Mouse (Mus musculus): Measurements from ENCODE around the gene Hoxa10. TPM values are rescaled to one million over a fixed set of nuclear protein-coding genes. Genes with fewer than 3 reads are reported as not detected.

Gene Hoxa10
- total RNA-seq (2021): 1 to 10 TPM in 1 of 2 experiments, under 1 TPM in 1; 0.42 to 1.5 TPM
- long read RNA-seq, experiment 1: 0 reads
- long read RNA-seq, experiment 2, partial matches to known transcripts: 0 of 8 reads
- long read RNA-seq, experiment 2, other reads (novel, unspliced or antisense): 2 of 8 reads

DNA sequence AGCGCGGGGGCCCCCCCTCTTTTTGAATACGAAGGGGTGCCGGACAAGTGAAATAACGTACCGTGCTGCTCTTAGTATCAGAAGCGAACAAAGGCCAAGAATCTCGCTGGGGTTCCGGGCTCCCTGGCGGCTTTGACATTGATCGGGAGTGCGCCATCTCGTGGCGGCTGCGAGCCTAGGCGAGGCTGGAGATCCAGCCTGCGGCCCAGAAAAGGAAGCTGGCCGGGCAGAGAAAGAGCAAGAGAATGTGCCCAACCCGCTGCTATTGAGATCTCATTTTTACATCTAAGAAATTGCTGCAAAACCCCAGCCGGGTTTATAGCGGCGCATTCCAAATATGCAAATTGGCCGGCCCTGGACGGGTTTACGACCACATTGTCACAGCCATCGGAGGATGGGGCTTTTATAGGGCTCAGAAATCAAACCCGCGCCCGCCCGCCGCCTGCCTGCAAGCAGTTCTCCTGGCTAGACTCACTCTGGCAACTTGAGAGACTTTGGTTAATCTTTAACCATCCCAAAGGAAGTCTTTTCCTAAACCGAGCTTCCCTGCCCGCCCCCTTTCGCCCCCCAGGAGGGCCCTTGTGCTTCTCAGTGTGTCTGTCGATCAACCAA lies at the start of gene Hoxa10:
TSS of gene Hoxa10 (minus strand) at position 466 of the 612 bp plus-strand sequence.
- peak; percentile 88 for DNase-seq

DNA sequence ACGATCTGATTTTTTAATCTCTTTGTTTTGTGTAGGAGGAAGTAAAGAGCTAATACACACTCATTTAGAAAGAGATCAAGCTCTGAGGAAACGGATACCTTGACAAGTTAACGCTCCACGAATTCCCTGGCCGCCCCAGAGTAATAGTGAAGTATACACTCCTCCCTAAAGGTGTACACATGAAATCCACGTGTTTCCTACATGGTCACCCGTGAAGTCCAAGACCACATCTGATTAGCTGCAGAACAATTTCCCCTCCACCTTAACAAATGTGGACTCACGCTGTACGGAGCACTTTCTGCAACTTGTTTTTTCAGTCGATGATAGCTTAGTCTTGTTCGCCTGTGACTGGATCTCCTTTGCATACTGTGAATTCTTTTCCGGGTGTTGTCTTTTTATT lies 49.5 kb upstream of the Hoxa10 start:
- no peak for DNase-seq

DNA sequence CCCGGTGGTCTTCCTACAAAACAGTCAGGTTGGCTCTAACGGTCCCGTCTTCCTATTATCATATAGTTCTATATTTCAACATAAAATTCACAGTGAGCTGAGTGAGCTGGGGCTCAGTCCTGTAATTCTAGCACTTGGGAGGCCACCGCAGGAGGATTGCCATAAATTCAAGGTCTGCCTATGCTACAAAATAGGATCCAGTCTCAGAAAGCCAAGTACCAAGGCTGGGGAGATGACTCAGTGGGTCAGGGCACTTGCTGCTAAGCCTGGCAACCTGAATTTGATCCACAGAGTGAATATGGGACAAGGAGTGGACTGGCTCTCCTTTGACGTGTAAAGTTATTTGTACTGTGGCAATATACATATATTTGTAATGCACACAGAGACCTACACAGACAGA lies 43.2 kb upstream of the Hoxa10 start:
- DNase-seq: peak; percentile 42

DNA sequence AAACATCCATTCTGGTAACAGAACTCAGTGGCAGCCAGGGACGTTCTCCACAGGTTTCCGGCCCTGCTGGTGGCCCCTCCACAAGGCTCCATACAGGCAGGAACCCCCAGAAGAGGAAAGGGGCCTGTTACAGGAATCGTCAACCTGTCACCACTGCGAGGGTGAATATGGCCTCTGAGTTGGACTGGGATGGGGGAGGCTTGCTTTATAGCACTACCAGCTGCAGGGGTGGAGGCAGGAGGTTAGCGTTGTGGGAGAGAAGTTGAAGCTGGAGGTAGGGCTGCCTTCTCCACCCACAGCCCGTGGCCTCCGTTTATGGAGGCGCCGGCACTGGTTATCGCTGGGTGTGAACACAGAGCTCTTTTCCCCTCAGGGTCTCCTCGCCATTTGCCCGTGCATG lies 40.4 kb upstream of the Hoxa10 start:
- no peak for DNase-seq

DNA sequence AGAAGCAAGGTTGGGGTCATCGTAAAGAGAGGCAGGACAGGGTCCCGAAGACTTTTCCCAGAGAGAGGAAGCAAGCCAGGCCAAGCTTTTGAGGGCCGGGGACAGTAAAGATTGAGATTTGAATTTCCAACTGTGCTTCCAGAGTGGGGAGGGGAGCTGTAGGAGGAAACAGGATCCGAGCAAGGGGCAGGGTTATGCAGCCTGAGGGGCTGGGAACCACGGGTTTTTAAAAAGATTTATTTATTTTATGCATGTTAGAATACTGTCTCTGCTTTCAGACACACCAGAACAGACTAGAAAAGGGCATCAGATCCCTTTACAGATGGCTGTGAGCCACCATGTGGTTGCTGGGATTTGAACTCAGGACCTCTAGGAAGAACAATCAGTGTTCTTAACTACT lies 36.3 kb upstream of the Hoxa10 start:
- DNase-seq: no peak

DNA sequence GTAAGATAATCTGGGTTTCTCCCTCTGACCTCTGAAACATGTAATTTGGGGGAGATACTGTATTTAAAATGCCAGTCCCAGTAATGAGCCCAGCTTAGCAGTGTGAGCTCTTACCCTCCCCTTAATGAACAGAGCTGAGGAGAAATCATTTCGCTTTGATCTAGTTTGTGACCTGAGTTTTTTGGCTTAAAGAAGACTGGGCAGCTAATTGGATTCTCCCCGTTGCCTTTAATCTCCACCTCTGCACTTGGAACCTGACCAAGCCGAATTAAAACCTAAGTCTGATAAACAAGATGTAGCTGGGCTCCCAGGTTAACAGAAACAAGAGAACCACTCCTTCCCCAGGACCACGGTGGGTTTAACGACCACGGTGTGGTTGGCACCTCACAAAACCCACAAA lies 35.7 kb upstream of the Hoxa10 start:
- DNase-seq: no peak

DNA sequence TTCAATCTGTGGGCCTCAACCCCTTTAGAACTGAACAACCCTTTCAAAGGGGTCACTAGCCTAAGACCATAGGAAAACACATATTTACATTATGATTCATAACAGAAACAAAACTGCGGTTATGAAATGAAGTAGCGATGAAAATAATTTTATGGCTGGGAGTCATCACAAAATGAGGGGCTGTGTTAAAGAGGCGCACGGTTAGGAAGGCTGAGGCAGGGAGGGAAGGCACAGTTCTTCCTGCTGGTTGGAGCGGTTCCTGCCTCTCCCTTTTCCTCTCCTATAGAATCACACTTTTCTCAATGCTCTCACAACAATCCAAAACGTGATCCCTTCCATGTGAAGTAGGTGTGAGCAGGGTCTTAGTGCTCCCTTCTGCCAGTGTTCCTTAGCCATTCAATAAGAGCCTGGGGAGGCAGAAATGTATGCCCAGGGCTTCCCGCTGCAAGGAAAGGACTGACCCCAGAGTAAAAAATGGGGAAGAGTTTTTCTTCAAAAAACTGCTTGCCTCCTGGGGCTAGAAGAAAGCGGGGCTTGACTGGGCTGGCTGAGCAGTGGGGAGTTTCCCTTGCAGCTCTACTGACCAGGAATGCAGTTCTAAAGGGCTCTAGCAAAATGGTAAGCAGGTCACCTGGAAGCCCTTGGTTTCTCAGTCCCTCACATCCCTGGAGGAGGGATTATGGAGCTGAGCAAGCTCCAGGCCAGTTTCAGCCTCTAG lies 35.1 kb upstream of the Hoxa10 start:
- no peak for DNase-seq

DNA sequence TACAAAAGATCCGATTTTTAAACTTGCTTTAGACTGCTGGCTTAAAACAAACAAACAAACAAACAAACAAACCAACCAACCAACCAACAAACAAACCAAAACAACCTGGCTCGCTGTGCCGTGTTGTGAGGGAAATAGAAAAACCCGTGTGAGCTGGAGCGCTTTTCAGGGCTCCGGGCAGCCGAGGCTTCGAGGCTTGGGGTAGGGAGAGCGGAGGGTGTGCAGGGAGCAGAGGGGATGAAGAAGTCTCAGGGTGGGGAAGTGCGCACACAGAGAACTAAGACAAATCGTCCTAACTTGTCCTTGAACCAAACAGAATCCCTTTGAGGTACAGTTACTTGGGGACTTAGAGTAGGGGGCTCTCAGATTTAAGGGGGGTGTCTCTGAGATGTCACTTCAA lies 33.9 kb upstream of the Hoxa10 start:
- DNase-seq: no peak

DNA sequence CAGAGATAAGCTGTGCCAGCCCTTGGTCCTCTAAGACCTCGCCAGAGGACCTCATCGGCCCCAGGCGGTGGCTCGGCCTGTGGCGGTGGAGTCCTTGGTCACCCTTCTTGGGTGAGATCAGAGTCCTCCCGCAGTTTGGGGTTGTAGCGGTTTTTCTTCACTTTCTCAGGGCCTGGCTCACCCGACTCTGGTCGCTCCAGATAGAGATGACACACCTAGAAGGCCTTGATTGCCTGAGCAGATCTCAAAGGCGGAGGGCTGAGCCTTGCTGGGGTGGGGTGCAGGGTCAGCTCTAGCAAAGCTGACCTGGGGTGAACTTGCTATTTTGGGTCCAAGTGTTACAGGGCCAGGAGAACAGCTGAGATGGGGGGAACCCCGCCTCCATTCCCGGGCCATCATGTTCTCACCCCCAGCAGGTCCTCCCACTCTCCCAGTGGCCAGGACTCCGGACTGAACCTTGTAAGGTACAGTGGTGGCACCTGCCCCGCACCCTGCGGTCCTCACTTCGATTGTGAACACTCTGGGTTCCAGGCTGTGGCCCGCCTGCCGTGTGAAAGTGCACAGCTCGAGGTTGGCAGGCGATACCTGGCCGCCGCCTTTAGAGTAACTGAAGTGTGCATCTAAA lies 33.1 kb upstream of the Hoxa10 start:
- no peak for DNase-seq

DNA sequence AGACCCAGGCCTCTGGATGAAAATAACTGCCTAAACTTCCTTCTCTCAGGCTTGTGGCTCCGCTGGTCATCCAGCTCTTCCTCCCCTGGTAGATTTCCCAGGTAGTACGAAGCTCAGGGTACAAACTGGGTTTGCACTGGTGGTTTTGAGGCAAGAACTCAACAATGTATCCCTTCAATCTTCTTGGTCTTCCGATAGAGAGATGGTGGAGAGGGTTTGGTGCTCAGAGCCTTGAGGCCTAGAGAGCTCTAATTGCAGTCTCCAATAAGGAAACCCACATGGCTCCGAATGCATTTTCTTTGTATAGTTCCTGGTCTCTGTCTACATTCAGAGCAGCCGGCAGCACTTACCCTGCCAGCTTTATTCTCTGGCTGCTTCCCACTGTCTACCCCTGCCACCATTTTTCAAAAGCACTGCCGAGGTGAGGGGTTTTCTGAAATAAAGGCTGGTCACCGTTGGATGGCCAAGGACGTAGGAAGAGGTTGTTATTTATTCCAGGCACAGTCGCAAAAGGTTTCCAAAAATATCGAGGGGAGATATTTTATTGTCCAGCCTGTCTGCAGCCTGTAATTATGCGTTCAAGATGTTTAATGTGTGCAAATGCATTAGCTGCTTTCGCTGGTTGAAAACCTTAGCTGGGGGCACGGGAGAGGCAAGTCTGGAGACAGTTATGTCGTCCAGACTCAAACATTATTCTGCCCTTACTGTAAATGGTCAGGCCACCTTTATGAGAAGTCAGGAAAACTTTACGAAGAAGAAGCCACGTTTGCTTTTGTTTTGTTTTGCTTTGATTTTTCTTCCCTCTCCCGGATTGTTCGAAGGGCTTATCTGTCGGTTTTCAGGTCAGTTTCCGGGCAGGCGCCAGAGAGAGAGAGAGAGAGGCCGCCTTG lies 32.4 kb upstream of the Hoxa10 start:
- DNase-seq: no peak

DNA sequence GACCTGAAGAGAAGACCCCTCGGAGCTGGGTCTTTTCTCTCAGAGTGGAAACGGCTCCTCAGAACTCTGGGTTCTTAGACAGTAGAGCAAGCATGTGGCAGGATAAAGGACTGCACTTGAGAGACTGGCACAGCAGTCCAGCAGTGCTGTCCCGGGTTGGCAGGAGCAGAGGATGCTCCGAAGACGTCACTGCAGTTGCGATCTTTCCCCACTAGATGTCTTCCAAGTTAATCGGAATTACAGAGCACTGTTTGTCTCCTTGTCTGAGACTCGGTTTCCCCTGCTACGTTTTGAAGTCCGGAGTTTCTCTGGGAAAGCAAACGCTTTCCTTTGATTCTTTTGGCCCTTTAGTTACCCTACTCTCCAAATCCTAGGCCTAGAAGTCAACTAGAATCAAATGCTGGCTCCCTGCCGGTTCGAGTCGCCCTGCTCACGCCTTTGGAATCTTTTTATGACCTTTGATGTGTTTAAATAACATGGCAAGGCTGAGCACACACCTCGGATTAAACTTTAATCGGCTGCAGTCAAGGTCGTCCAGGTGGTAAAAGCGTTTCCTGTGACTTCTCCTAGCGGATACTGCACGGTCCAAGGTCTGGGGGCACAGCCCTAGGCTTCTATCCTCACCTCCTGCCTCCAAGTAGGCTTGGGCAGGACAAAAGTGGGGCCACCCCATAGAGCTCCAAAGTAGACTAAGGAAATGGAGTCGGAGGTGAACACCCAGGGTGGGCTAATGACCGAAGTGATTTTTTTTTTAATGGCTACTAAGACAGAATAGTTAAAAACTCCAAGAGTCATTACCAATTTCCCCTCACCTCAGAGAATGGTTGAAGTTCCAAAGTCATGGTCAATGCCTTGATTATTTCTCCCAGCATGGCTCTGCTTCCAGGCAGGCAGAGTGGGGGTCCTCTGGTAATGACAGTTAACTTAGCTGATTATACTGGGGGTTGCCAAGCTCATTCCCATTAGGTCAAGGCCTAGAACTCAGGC lies 30.1 kb upstream of the Hoxa10 start:
- DNase-seq: peak; percentile 78

DNA sequence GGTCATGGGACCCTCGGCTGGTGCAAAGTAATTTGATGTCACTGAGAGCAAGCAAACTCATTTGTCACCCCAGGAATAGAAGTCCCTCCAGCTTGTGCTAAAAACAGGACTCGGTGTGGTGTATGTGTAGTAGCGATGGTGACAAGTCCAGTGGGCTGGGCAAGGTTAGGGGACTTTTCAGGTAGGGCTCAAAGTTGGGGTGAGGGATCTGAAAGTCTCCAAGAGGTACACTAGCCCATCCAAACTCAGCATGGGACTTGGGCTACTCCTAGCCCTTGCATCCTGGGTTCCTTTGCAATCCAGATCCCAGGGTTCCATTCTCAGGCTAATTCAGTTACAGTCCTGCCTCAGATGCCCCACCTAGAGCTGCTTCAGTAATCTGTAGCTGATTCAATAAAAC lies 28.1 kb upstream of the Hoxa10 start:
- no peak for DNase-seq

DNA sequence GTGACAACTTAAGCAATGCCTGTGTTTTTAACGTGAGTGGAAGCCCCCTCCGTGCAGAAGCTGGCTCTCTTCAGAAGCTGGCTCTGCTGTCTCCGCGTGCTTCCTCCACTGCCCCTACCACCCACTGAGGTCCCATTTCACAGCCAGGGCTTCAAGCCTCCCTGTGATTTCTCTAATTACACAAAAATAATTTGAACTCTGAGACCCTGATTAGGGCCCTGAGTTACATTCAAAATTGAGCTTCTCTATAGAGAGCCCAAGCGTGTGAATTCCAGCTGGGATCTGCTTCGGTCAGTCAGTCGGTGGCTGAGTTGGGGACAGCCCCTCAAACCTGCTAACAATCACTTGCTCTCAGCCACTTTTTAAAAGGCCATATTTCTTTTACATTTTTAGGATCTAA lies 27.7 kb upstream of the Hoxa10 start:
- DNase-seq: no peak

DNA sequence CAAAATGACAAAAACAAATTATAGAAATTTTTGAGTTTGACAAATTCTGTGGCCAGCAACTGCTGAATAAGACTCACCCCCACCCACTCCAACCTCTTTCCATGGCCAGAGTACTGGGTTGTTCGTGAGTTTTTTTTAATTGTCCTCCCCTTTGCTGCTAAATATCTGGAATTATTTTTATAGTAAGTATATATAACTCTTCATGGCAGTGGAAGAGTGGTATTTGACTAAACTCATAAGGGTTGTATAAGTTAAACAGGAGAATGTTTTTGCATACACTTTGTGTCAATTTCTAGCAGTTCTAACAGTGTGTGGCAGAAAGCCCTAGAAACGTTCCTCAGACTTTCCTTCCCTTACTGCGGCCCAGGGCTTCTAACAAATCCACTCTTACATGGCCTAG lies 27.0 kb upstream of the Hoxa10 start:
- no peak for DNase-seq

DNA sequence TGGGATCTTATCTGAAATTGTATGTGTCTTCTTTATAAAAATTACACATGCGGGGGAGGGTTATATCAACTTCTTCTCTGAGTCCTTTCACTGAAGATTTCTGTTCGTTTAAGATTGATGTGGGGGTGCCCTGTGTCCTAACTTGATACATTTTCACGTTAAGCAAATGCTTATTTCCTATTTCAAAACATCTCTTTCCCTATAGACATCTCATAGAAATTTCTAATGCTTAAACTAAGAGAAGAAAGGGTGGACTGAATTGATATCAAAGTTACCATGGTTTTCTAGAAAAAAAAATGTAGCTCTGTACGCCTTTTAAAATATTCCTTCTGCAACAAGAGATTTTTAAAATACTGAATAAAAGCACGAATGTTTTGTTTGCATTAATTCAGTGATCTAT lies 26.6 kb upstream of the Hoxa10 start:
- no peak for DNase-seq

DNA sequence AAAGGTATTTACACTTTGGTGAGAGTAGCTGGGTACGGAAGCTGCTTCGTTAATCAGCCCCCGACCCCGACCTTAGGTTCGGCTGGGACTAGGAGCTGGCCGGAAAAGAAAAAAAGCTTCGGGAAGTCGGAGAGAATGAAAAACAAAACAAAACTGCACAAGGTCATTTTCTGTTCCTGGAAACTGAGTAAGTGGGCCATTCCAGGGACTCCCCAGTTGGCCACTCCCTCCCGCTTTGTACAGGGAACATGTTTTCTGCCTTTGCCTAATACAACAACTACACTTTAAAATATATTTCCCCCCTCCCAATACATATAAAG lies 26.0 kb upstream of the Hoxa10 start:
- no peak for DNase-seq

DNA sequence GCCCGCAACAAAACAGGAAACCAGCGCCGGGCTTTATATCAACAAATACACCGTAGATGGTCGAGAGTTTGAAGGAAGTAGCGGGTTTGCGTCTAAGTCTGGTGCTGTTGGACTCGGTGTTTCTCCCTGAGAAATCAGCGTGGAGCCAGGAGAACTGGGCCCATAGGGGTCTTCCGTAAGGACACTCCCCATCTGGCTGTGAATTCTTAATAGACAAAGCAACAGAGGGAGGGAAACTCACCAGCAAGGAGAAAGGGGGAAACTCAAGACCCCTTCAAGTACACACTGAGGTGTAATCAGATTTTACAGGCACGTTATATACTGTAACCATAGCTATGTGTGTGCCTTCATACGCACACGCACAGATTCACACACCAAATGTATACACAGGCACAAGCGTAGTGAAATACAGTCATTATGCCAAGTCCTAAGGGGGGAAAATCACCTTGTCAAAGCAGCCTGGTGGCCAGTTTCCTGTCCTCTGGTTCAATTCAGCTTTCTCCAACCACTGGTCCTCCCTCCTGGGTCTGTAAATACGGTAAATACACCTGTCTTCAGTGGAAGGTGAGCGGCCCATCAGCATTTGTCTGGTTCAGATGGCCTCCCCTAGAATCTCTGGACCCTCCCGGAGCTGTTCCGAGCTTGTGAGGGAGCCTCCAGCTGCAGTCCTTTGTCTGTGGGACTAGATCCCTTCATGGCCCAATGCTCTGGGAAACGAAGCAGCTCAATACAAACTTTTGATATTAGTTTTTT lies 25.4 kb upstream of the Hoxa10 start:
- DNase-seq: no peak

DNA sequence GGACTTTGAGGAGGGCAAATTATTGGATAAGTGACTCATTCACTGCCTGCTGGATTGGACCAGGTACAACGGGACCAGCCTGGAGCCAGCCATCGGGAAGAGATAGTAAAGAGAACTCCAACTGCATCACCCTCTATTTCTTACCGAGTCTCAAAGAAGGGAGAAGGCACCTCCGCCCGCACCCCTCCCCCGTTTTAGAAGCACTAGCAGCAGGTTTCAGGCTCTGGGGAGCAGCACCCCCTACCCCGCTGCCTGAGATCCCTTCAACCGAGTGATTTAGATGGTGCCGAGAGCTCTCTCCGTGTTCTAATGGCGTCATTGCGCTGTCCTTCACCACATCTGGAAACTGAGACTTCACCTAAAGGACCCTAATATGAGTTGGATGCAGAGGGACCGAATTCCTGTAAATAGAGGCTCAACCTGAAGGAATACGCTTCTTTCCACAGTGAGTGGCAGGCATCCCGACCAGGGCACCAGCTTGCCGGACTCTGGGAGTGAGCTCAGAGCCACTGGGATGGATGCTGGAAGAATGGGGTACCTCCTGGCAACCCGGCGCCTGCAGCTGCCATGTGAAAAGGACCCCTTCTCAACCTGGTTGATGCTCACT lies 24.8 kb upstream of the Hoxa10 start:
- DNase-seq: no peak

DNA sequence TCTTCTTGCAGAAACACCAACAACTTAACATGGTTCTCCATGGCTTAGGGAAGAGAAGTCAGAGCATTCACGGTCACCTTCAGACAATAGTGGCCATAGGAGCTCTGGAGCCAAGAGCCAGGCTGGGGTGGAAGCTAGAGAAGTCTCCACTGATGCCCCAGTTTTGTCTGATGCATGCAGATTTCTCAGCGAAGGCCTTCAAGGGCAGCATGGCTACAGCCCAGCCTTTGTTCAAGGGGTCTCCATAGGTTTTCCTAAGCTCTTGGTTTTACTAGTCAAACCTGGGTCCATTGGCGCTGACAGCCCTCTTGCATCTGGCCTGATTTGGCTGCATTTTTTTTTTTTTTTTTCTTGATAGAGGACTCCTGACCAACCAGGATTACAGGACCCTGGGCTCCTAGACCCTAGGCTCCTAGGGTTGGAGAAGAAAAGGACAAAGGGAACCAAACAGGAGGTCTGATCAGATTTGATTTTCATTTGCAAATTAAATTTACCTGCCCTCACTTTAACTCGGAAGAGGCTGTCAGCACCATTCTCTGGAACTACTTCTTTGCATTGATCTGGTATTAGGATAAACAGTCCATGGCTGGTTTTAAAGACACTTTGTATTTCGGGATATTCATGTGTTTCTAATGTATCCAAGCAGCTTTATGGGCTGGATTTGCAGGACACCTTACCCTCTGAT lies 23.6 kb upstream of the Hoxa10 start:
- no peak for DNase-seq

DNA sequence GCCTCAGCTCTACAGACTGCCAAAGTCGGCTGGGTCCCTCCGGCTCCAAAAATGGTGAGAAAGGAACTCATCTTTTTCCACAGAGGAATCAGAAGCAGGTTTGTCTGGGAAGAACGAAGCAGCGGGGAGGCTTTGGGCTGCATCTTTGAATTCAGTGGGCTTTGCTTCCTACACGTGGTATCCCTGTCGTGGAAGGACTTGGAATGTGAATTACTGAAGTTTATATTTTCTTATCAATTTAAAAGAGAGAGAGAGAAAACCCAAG lies 22.6 kb upstream of the Hoxa10 start:
- DNase-seq: no peak
